Mouse (Mus musculus) 416B (cell line): ENCODE measurements around the gene Clrn1.
"Not testable (repeated sequence)": the region's sequence is repeated elsewhere in the genome, so short reads cannot be mapped to it uniquely, and the experiment has no call there.

Experiments used
- DNase-seq: peaks from one replicate; pipeline ENCODE4 v3.0.0; 2011; ENCODE audit warnings: low read depth

The Clrn1 gene

DNA sequence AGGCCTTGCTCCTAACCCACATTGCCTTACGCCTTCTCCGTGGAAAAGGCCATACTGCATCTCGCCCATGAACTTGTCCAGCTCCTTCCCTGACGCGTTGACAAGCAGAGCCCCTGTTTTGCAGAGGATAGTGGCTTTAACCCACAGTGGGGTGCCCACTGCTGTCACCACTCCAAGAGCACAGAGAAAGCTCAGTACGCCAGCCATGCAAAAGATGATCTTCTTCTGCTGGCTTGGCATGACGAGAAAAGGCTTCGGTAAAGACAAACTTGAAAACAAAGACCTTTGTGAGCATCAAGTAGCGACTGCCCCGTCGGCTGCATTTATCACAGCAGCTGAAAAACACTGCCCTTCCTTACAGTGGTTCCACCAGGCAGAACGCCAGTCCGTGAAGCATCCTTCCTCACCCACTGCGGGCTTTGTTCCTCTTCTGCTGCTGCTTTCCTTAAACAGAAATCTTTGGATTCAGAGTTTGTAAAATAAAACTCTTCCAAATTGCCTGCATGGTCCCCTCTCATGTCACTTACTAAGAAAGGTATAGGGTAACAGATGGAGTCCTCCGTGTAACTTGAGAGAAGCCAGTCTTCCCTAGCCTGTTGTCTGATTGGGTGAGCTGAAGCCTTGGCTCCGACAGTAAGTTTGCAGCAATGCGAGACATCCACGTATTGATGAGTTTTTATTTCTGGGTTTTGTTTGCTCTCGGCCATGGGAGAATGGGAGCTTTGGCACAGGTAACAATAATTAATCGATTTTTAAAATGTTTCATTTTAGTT is at the start of gene Clrn1:
TSS of gene Clrn1 (minus strand) at position 540 of the 773 bp plus-strand sequence.
- DNase-seq = no peak

DNA sequence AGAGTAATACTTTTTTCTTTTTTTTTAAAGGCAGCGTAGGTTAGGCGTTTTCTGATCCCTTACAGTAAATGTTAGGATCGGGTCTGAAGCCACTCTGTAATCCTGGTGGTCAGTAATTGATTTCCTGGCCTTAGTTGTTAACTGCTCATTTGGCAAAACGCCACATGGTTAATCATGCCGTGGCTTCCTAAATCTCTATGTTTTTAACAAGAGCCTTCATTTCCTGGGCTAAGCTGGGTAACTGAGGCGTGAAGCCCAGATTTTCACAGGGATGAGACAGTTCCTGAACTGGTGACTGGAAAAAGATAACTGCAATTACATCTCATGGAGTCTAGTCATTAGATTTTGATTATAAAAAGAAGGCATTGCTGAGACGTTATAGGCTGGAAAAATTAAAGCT is 38.9 kb upstream of the Clrn1 start:
- no peak for DNase-seq

DNA sequence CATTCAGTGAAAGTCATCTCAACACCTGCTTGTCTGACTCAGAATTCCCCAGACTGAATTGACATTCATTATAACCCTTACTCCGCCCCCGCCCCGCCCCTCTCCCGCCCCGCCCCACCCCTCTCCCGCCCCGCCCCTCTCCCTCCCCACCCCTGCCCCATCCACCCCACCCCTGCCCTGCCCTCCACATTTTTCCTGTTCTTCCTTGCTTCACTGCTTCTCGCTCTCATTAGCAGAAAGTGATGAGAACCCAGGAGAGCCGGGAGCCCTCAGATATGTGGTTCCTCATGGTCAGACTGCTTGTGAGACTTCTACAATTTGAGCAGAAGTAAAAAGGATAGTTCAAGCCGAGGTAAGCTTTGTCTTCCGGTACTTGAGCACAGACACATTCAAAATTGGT is 38.0 kb upstream of the Clrn1 start:
- peak; percentile 31 for DNase-seq

DNA sequence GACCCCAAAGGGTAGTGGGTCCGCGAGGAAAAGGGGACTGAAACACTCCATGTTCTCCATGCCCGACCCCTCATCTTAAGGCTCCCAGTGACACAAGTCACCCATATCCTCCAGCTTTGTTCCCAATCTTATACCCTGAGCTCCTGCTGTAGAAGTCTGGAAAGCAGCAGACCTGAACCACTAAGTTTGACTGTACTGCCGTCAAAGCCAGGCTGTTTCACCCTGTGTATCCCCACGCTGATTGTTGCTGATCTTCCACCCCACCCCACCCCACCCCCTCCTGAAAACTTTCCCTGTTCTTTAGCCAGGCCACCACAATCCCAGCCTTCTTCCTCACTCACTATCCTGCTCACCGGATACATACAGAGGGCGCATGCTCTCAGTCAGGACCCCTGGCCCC is 37.5 kb upstream of the Clrn1 start:
- no peak for DNase-seq

DNA sequence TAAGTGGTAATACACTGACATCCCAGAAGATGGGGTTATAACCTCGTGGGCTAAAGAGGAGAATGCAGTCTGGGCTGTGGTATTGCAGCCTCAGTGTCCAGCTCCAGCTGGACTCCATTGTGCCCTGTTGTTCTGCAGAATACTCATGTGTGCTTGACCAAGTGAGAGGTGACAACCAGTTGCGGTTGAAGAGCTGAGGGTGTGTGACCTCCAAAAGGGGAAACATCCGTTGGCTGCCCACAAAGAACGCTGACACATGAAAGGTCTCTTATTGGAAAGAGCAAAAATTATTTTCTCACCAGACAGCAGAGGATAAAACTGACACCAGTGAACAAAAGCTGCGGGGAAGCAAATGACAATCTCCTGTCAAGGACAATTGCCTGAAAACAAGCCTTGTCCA is 36.2 kb upstream of the Clrn1 start:
- peak; percentile 74 for DNase-seq

DNA sequence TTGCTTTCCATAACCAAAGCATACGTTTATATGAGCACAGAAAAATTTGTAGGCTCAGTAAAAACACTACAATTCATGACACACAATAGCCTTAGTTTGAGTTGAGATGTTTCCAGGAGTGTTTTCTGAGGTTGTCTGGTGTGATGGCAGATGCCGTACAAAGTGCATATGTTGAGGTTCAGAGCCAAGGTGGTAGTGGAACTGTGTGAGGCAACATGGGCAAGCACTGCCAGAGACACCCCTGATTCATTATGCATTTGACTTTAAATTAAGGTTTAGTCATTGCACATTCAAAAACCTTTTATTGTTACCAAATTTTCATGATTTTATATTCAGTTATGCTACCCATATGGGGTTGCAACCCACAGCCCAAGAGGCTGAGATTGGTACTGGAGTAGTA is 19.5 kb upstream of the Clrn1 start:
- no peak for DNase-seq

DNA sequence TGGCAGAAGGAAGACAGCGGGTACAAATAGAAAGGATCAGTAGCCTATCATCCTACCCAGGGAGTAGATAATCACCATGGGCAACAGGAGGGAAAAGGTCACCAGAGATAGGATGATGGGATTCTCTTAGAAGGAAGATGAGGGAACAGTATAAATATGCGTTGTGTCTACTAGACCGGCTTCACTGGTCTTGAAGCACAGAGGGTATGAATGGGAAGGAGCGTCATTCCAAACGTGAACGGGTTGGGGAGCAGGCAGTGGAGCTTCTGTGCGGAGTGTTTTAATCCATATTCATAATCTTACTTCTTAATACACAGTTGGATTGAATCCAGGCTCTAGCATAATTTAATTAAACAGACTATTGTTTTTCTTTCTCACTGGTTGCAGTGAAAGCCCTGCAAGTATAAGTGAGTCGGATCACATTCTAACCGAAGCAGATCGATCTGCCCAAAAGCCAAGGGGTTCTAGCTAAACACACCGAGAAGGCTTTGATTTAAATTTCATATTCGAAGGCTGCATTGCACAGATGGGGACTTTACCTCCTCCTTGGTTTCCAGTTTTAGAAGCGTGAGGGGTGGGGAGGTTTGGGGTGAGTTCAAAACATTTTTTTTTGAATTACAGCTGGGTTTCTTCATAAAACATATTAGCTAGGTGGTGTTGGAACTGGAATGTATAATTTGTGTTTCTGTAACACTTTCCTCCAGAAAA is 17.1 kb upstream of the Clrn1 start:
- DNase-seq = no peak

DNA sequence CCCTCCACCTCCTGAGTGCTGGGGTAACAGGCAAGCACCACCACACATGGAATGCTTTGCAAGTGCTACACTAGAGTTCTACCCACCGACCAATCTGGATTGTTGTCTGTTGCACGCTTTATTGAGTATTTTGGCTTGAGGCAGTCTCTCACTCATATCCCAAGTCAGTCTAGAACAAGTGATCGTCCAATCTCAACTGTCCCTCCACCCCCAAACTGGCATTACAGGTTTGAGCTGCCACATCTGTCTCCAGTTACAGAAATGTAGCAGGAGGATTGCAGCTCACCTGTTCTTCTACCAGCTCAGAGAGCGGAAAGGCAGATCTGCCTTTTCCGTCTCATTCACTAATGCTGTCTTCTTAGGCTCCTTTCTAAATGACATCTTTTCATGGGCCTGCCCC is 10.0 kb upstream of the Clrn1 start:
- DNase-seq = no peak

- no peak for DNase-seq
Measured at GRCm38 (mm10) chr3:58894529-58894928, 9.4 kb upstream of the Clrn1 start.

- no peak for DNase-seq
Measured at GRCm38 (mm10) chr3:58889670-58890069, 4.5 kb upstream of the Clrn1 start.

DNA sequence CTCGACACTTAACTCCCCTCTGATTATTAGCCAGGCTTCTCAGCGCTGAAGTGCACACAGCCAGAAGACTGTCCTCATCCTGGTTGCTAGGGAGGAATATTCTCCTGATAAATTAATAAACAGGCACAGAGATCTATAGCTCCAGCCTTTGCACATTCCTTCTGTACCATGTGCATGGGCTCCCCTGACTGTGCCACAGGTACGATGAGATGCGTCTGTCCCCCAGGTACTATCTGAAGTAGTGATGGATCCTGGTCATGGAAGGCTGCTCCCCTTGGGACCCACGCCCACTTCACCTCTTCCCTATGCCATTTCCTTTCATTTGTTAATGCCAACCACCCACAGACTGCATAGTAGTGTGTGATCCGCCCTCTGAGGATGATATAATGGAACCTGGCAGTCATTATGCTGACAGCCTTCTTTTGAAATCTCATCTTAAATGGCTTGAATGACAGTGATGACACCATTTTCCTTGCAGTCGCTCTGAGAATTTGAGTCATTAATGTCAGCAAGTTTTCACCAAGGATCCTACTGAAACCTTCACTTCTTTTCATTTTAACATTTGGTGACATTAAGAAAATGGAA is 3.1 kb upstream of the Clrn1 start:
- DNase-seq = no peak

DNA sequence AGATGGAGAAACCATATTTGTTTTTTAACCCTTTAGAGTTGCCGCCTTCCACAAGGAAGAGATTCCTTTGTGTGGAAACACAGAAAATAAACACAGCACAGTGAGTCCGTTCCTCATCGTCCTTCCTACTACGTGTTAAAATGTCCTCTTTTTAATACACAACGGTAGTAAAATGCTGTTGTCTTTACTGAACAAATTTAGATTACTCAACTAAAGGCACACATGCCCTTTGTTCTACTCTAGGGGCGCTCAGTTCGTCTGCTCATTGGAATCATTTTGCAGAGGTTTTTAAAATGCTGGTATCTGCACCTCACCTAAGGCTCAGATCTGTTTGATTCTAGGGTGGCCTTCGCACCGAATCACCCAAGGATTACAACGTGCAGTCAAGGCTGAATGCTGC is 2.6 kb upstream of the Clrn1 start:
- no peak for DNase-seq

DNA sequence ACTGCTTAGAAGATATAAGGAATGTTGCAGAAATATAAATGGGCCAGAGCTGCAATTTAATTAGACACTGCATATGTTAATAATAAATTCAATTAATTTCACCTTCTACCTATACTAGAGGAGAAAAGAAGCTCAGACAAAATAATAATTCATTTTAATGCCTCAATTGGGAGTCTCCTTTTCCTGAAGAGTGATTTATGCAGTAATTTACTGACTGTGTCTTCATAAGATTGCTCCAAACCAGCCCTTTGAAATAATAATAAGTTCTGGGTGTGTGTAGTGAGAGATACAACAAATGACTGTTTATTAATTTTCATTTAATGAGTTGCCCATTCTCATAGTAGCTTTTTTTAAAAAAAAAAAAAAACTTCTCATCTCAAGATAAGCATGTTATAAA is 1.6 kb downstream of the Clrn1 start:
- no peak for DNase-seq

- peak; percentile 32 for DNase-seq
Measured at GRCm38 (mm10) chr3:58882878-58883510, 2.1 kb downstream of the Clrn1 start.

DNA sequence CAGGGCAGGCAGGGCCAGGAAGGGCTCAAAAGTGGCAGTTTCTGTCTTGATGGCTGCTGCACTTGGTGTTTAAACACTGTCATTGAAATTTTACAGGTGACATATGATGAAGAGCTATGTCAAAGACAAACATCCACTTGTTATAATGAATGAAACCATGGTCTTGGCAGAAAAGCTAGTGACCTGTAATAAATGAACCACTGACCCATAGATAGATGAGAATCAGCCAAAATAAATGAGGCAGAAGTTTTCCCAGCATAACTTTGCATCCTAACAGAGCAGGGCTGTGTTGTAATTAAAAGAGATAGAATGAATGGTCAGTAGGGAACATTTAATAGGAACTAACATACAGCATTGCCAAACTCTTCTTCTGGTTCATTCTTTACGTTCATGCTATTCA is 4.1 kb downstream of the Clrn1 start:
- DNase-seq = no peak

DNA sequence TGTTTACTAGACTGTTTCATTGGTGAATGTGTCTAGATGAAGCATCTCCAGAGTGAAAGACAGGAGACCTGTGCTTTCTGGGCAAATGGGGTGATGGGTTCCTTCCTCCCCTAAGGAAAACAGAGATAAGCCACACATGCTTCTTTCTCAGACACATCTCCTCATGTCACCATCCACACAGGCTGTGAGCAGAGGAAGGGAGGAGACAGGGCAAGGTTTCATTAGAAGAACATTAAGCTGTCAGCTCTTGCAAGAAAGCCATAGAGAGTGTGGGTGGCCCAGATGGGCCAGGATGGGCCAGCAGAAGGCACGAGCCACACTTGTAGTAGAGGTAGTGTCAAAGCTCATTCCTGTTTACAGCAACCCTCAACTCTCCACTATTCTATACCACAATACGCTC is 5.0 kb downstream of the Clrn1 start:
- DNase-seq = no peak

DNA sequence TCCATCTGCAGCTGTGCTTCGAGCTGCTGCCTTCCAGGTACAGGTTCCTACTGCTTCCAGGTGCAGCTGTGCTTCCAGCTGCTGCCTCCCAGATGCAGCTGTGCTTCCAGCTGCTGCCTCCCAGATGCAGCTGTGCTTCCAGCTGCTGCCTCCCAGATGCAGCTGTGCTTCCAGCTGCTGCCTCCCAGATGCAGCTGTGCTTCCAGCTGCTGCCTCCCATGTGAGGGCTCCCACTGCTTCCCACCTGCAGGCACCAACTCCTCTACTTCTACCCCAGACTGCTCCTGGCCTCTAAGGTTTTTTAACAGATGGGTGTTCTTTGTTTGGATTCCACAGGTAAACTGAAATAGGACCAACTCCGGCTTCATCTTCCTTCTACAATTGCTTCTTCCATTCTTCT is 13.3 kb downstream of the Clrn1 start:
- DNase-seq = not testable (repeated sequence)

GRCm38 (mm10) chr3:58865690-58866089 is 19.4 kb downstream of the Clrn1 start:
- no peak for DNase-seq

- DNase-seq = no peak
Measured at GRCm38 (mm10) chr3:58862976-58863375, 22.2 kb downstream of the Clrn1 start.

- peak; percentile 51 for DNase-seq
Measured at GRCm38 (mm10) chr3:58843415-58843814, 41.7 kb downstream of the Clrn1 start.

GRCm38 (mm10) chr3:58833442-58834160 is 51.5 kb downstream of the Clrn1 start:
- DNase-seq = no peak

GRCm38 (mm10) chr3:58832888-58833287 is 52.3 kb downstream of the Clrn1 start:
- DNase-seq = no peak
